Mouse (Mus musculus) neutrophil, adult 5-6 weeks (primary cell): ENCODE data around the gene Olfr733. TPM values are rescaled to one million over a fixed set of nuclear protein-coding genes. Genes with fewer than 3 reads are reported as not detected.

ENCODE experiments used
- ATAC-seq: fragments of 151-379, 151-347 bp; 2 replicates; pipeline ENCODE4 v1.8.0; 2017; ENCODE audit warnings: mild to moderate bottlenecking, moderate TSS enrichment; ENCODE audit not compliant: insufficient number of reproducible peaks, poor library complexity, low FRiP score, severe bottlenecking; ENCODE audit errors: extremely low read depth
- total RNA-seq: library from RNA; stranded (forward); fragments of 200-1000 nt; gene quantifications from 2 replicates; pipeline ENCODE4 v1.2.3, GENCODE M21; 2017

Olfr733 gene
- not detected in 2 replicates for total RNA-seq

GRCm38 (mm10) chr14:50301422-50301821, at the start of gene Olfr733:
Olfr733 (minus strand) TSS chr14:50301522.
- ATAC-seq: no peak

- no peak for ATAC-seq
Observed at GRCm38 (mm10) chr14:50348796-50349195, 47.5 kb upstream of the Olfr733 start, which contains the start of gene Olfr735. Olfr735 (minus strand) TSS chr14:50348872.

- no peak for ATAC-seq
Observed at GRCm38 (mm10) chr14:50326661-50327060, 25.3 kb upstream of the Olfr733 start, which contains the start of gene Olfr734. Olfr734 (minus strand) TSS chr14:50326761.

GRCm38 (mm10) chr14:50284106-50284505, 17.2 kb downstream of the Olfr733 start, which contains the start of gene Olfr732:
Olfr732 (minus strand) TSS chr14:50284206.
- no peak for ATAC-seq

Other genes with a start within 250 kb of the Olfr733 start
- not detected in 2 replicates for gene Olfr726, start 210.6 kb downstream of the Olfr733 start, total RNA-seq
- not detected in 2 replicates for gene Olfr727, start 178.3 kb downstream of the Olfr733 start, total RNA-seq
- gene Olfr728, start 158.8 kb downstream of the Olfr733 start, total RNA-seq: not detected in 2 replicates
- gene Olfr729, start 148.6 kb downstream of the Olfr733 start, total RNA-seq: not detected in 2 replicates
- not detected in 2 replicates for gene Olfr730, start 113.3 kb downstream of the Olfr733 start, total RNA-seq
- gene Olfr731, start 59.7 kb downstream of the Olfr733 start, total RNA-seq: not detected in 2 replicates
- gene Olfr732, start 17.3 kb downstream of the Olfr733 start, total RNA-seq: not detected in 2 replicates
- gene Olfr734, start 25.2 kb upstream of the Olfr733 start, total RNA-seq: not detected in 2 replicates
- not detected in 2 replicates for gene Olfr735, start 47.4 kb upstream of the Olfr733 start, total RNA-seq
- 0.12 TPM in 1 of 2 replicates, not detected in the other for gene Tlr11, start 56.4 kb upstream of the Olfr733 start, total RNA-seq
- gene Olfr736, start 79.6 kb upstream of the Olfr733 start, total RNA-seq: not detected in 2 replicates
- not detected in 2 replicates for gene Olfr738, start 106.0 kb upstream of the Olfr733 start, total RNA-seq
- not detected in 2 replicates for gene Olfr739, start 117.1 kb upstream of the Olfr733 start, total RNA-seq
- 0.23 TPM in 1 of 2 replicates, not detected in the other for gene Olfr740, start 144.0 kb upstream of the Olfr733 start, total RNA-seq
- gene Olfr741, start 171.2 kb upstream of the Olfr733 start, total RNA-seq: 0.81 TPM in 1 of 2 replicates, not detected in the other
- gene Olfr742, start 202.1 kb upstream of the Olfr733 start, total RNA-seq: not detected in 2 replicates
- not detected in 2 replicates for gene Olfr743, start 220.3 kb upstream of the Olfr733 start, total RNA-seq